Mouse (Mus musculus) embryonic facial prominence, embryonic 13.5 days (tissue): Measurements from ENCODE around the gene Prss12. TPM values are rescaled to one million over a fixed set of nuclear protein-coding genes. Genes with fewer than 3 reads are reported as not detected.

Experiments used
- ATAC-seq: fragments of 200-750 bp; cut with Nextera tagmentation; 2 replicates; pipeline ENCODE4 v1.8.0; 2017; ENCODE audit warnings: low read depth; ENCODE audit not compliant: insufficient number of reproducible peaks, insufficient read depth, low FRiP score, low TSS enrichment
- H3K27ac ChIP-seq: fragments of 300-500 bp; sonication (generic); 2 replicates; pipeline ENCODE4 v1.5.1; 2015; ENCODE audit warnings: moderate library complexity, mild to moderate bottlenecking, inconsistent platforms
- H3K27me3 ChIP-seq: fragments of 300-500 bp; sonication (generic); 2 replicates; pipeline ENCODE4 v1.6.1; 2015; ENCODE audit warnings: mild to moderate bottlenecking, inconsistent platforms
- H3K36me3 ChIP-seq: fragments of 300-500 bp; sonication (generic); 2 replicates; pipeline ENCODE4 v1.6.1; 2015; ENCODE audit warnings: mild to moderate bottlenecking, inconsistent platforms
- H3K4me1 ChIP-seq: fragments of 300-500 bp; sonication (generic); 2 replicates; pipeline ENCODE4 v1.6.1; 2015; ENCODE audit warnings: inconsistent platforms
- H3K4me2 ChIP-seq: fragments of 300-500 bp; sonication (generic); 2 replicates; pipeline ENCODE4 v1.6.1; 2015; ENCODE audit warnings: moderate library complexity, mild to moderate bottlenecking, inconsistent platforms
- H3K4me3 ChIP-seq: fragments of 300-500 bp; sonication (generic); 2 replicates; pipeline ENCODE4 v1.5.1; 2015; ENCODE audit warnings: mild to moderate bottlenecking, inconsistent platforms
- H3K9ac ChIP-seq: fragments of 300-500 bp; sonication (generic); 2 replicates; pipeline ENCODE4 v1.6.1; 2015; ENCODE audit warnings: mild to moderate bottlenecking, inconsistent platforms
- H3K9me3 ChIP-seq: fragments of 300-500 bp; sonication (generic); 2 replicates; pipeline ENCODE4 v1.6.1; 2016; ENCODE audit warnings: inconsistent platforms
- WGBS: fragments of 180-500 bp; shearing (Covaris S2); methylation state at CpG from one replicate; pipeline ENCODE4 v1.1.7; 2015; ENCODE audit warnings: mixed read lengths; 5-methylcytosine and 5-hydroxymethylcytosine counted together
- polyA plus RNA-seq: library from polyadenylated mRNA; unstranded; fragments of >200 nt; fragmentation: Nextera tagmentation; extraction: Ambion mirVana; gene quantifications from 2 replicates; pipeline ENCODE4 v1.2.1, GENCODE M21; 2015

The Prss12 gene
- 22.8 and 26.9 TPM in 2 replicates for polyA plus RNA-seq

GRCm38 (mm10) chr3:123446708-123447537 lies at the start of gene Prss12:
Prss12 (plus strand) TSS chr3:123446913.
- Histone ChIP-seq H3K9me3 (no peaks in the 10 kb centered on the region), H3K36me3 (no peaks in the 10 kb centered on the region), H3K4me1 (peaks cover 23% of the 10 kb centered on the region), H3K27ac (no peak within 1 kb of the TSS), H3K27me3 (peaks cover 31% of the 10 kb centered on the region), H3K4me2 (peak within 1 kb of the TSS; percentile 99), H3K4me3 (peak within 1 kb of the TSS; percentile 75), H3K9ac (peak within 1 kb of the TSS; percentile 80)
- WGBS, result under 1% methylated on average over 81 of the region's 84 CpGs
- peak; percentile 68 for ATAC-seq

DNA sequence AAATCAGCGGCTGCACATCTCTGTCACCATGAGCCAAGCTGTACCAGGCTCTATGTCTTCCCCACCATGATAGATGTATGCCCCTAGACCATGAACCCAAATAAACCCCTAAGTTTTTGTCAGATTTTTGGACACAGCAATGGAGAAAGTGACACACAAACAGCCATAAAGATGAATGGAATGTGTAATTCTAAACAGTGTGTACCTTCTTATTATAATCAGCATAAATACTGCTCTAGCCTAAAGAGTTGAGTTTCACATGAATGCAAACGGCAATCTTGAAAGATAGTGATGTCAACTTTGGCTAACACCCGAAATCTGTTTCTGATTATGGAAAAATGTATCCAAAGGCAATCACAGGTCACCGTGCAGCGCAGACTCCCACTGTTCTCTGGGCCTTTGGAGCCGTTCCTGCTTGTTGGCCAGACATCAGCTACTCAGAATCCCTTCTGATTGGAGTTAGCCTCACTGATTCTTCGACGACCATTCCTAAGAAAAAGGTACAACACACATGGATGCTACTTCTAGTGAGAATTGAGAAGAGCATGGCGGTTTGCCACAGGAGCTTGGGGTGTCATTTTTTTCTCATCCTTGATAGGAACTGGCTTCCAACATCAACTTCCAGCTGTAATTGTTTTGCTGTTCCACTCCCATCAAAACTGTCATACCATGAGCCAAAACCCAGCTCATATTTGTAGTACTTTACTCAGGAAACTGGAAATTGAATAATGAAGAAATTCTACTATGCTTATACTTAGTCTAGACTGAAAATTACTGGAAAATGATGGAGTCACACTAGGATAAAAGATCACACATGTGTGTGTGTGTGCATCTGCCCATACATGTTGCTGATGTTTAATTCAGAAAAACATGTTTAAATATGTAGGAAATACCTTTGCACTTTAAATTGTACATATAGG lies 48.9 kb upstream of the Prss12 start:
- peak; percentile 74; the same call in 1 of the 2 replicates for ATAC-seq
- WGBS, result 42% methylated on average over 9 of the region's 9 CpGs
- Histone ChIP-seq H3K27me3 (no peaks in the 10 kb centered on the region), H3K4me2 (no peak overlapping the region), H3K9ac (no peak overlapping the region), H3K9me3 (no peaks in the 10 kb centered on the region), H3K4me3 (no peak overlapping the region), H3K36me3 (no peaks in the 10 kb centered on the region), H3K4me1 (0 out of 2 replicates have a peak, but pooled peaks cover 2% of the 10 kb centered on the region), H3K27ac (peak overlapping the region; percentile 48)

DNA sequence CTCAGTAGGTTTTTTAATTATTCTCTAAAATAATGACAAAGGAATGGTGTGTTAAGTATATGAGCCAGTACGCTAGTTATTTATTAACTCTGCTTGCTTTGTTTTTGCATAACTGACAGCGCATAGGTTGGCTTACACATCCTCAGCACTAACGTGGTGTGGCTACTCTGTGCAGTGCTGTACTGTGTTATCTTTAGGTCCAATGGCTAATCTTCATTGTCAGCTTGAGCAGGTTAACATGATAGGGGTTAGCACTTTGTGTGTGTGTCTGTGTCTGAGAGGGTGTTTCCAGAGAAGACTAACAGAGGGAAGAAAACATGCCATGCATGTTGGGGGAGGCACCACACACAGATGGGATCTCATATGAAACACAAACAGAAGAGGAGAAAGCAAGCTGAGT lies 41.8 kb upstream of the Prss12 start:
- 84% methylated on average over 3 of the region's 3 CpGs for WGBS
- Histone ChIP-seq H3K9me3 (no peaks in the 10 kb centered on the region), H3K36me3 (no peaks in the 10 kb centered on the region), H3K4me1 (no peaks in the 10 kb centered on the region), H3K27me3 (no peaks in the 10 kb centered on the region), H3K4me3 (no peak overlapping the region), H3K9ac (no peak overlapping the region), H3K4me2 (no peak overlapping the region), H3K27ac (no peak overlapping the region)
- ATAC-seq, result no peak

GRCm38 (mm10) chr3:123411821-123412578 lies 34.7 kb upstream of the Prss12 start:
- no peaks in the 10 kb centered on the region for H3K27me3 ChIP-seq
- H3K9me3 ChIP-seq, result 0 out of 2 replicates have a peak, but pooled peaks cover 2% of the 10 kb centered on the region
- H3K9ac ChIP-seq, result no peak overlapping the region
- no peak for ATAC-seq
- no peaks in the 10 kb centered on the region for H3K36me3 ChIP-seq
- H3K27ac ChIP-seq, result no peak overlapping the region
- no peaks in the 10 kb centered on the region for H3K4me1 ChIP-seq
- no peak overlapping the region for H3K4me2 ChIP-seq
- WGBS, result 80% methylated on average over 6 of the region's 6 CpGs
- no peak overlapping the region for H3K4me3 ChIP-seq

DNA sequence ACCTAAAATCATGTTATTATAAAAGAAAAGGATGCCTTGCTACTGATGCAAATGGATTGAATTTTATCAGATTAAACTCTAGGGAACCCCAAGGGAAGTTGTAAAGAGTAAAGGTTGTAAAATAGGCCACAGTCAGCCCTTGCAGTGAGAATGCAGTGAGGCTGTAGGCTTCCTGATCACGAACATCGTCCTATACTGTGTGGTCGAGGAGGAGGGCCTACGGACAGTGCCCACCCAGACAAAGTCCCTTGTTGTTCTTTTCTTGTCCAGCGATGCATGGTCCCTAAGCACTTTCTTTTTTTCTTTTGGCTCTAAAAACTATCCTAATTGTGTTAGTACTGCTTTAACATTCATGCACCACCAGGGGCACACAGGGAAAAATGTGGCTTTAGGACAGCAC lies 33.5 kb upstream of the Prss12 start:
- no peak for ATAC-seq
- no peak overlapping the region for H3K9ac ChIP-seq
- 0 out of 2 replicates have a peak, but pooled peaks cover 2% of the 10 kb centered on the region for H3K9me3 ChIP-seq
- H3K27me3 ChIP-seq, result no peaks in the 10 kb centered on the region
- 60% methylated on average over 5 of the region's 5 CpGs for WGBS
- no peaks in the 10 kb centered on the region for H3K4me1 ChIP-seq
- H3K27ac ChIP-seq, result no peak overlapping the region
- H3K4me3 ChIP-seq, result no peak overlapping the region
- no peaks in the 10 kb centered on the region for H3K36me3 ChIP-seq
- no peak overlapping the region for H3K4me2 ChIP-seq

DNA sequence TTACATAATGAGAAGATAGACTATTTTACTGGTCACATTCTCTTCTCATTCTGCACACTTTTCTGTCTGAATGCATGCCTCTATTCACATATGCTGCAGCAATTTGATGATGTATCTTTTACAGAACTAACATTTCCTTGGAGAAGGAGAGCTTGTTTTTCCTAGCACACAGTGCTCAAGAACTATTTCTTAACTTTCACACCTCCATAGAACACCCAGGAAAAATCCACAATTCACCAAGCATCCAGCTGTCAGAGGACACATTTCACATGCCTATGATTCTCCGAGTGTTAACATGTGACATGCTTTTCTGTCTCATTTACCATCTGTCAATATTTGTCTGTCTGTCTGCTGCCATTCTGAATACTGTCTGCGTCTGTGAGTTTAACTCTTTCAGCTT lies 21.1 kb upstream of the Prss12 start:
- no peak for ATAC-seq
- H3K9me3 ChIP-seq, result peaks cover 3% of the 10 kb centered on the region; the same call in 1 of the 2 replicates
- no peak overlapping the region for H3K4me2 ChIP-seq
- no peaks in the 10 kb centered on the region for H3K27me3 ChIP-seq
- H3K4me3 ChIP-seq, result no peak overlapping the region
- no peak overlapping the region for H3K9ac ChIP-seq
- WGBS, result 58% methylated on average over 2 of the region's 2 CpGs
- H3K36me3 ChIP-seq, result no peaks in the 10 kb centered on the region
- H3K27ac ChIP-seq, result no peak overlapping the region
- no peaks in the 10 kb centered on the region for H3K4me1 ChIP-seq

DNA sequence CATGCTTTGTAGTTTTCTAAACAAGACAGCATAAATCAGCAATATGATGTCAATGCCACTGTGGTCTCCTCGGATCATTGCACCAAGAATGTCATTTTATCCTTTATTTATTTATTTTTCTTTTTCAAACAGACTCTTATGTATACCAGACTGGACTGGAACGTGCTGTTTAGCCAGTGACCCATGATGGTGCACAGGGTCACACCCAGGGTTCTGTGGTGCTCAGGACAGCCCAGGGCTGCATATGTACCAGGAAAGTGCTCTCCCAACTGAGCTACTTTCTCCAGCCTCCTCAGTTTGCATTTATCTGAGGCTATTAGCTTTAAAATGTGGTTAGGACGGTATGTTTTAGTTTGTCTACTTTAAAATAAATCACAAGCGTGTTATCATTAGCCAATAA lies 18.7 kb upstream of the Prss12 start:
- Histone ChIP-seq H3K4me2 (no peak overlapping the region), H3K4me3 (no peak overlapping the region), H3K9me3 (peaks cover 3% of the 10 kb centered on the region; the same call in 1 of the 2 replicates), H3K27me3 (no peaks in the 10 kb centered on the region), H3K4me1 (no peaks in the 10 kb centered on the region), H3K9ac (no peak overlapping the region), H3K36me3 (no peaks in the 10 kb centered on the region), H3K27ac (no peak overlapping the region)
- ATAC-seq, result no peak
- WGBS, result 49% methylated on average over 4 of the region's 4 CpGs

- WGBS, result 80% methylated on average over 22 of the region's 22 CpGs
- Histone ChIP-seq H3K36me3 (no peaks in the 10 kb centered on the region), H3K9me3 (no peaks in the 10 kb centered on the region), H3K9ac (no peak overlapping the region), H3K4me1 (no peaks in the 10 kb centered on the region), H3K27me3 (no peaks in the 10 kb centered on the region), H3K4me2 (no peak overlapping the region), H3K4me3 (no peak overlapping the region), H3K27ac (no peak overlapping the region)
- ATAC-seq, result no peak
Observed at GRCm38 (mm10) chr3:123429597-123430458, 16.9 kb upstream of the Prss12 start.

- Histone ChIP-seq H3K36me3 (no peaks in the 10 kb centered on the region), H3K9me3 (no peaks in the 10 kb centered on the region), H3K4me1 (no peaks in the 10 kb centered on the region), H3K4me2 (no peak overlapping the region), H3K9ac (no peak overlapping the region), H3K27ac (no peak overlapping the region), H3K4me3 (no peak overlapping the region), H3K27me3 (no peaks in the 10 kb centered on the region)
- ATAC-seq, result no peak
- WGBS, result 67% methylated on average over 5 of the region's 5 CpGs
Observed at GRCm38 (mm10) chr3:123431951-123432674, 14.6 kb upstream of the Prss12 start.

DNA sequence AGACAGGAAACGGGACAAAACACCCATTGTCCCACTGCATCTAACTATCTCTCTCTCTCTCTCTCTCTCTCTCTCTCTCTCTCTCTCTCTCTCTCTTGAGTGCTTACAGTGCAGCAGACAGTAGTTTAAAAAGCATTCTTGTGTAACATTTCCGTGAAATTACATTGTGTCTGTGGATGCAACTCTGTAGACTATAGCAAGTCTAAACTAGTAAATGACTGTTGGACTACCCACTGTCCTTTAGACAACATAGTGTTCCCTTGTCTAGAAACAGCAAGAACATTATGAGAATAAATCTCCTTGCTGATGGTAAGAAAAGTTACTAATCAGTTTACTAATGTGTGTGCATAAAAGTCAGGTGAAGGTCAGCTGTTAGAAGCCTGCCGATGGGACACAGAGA lies 13.4 kb upstream of the Prss12 start:
- ATAC-seq, result no peak
- Histone ChIP-seq H3K27ac (no peak overlapping the region), H3K4me3 (no peak overlapping the region), H3K9me3 (no peaks in the 10 kb centered on the region), H3K36me3 (no peaks in the 10 kb centered on the region), H3K27me3 (no peaks in the 10 kb centered on the region), H3K4me1 (no peaks in the 10 kb centered on the region), H3K4me2 (no peak overlapping the region), H3K9ac (no peak overlapping the region)
- WGBS, result 68% methylated on average over 3 of the region's 3 CpGs
